8 mouse cellular contexts compared by ENCODE assay signal in the genomic region with DNA sequence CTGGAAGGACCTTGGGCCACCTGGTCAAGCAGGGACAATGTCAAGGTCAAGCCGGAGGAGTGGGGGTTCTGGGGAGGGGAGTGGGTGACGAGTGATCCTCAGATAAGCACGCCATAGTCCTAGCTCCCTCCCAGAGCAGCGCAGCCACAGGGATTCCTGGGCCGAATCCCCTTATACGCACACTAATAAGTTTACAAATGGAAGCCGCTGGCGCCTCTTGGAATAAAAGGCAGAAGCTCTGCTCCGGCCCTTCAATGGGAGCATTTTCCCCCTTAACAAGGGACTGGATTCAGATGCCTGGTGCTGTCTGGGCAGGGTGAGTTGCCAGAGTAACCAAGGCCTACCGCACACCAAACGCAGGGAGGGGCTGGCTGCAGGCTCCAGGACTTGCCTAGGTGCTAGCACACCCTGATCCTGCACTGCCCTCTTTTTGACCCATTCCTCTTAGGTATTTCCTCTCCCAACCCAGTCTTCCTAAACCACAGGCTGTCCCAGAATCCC. TPM values are rescaled to one million over a fixed set of nuclear protein-coding genes. Genes with fewer than 3 reads are reported as not detected.
DNase-seq lines count a peak whose midpoint lies in the region; ATAC-seq and TF ChIP-seq lines count a peak whose summit lies in the region.

No protein-coding gene starts in this region.

- H3K9ac ChIP-seq in kidney, embryonic 14.5 days (ENCODE audit: low read depth, low read length), result peak overlapping the region; percentile 44
- peak overlapping the region; percentile 67 for H3K9ac ChIP-seq in forebrain, embryonic 13.5 days
- H3K9ac ChIP-seq in liver, embryonic 12.5 days, result no peak overlapping the region
- peak overlapping the region; percentile 68; the same call in 1 of the 2 replicates for H3K9ac ChIP-seq in stomach, embryonic 16.5 days (ENCODE audit: low read length)
- no peak overlapping the region for H3K9ac ChIP-seq in heart, adult 2 months (ENCODE audit: low read depth, low read length)

- H3K36me3 ChIP-seq in kidney, embryonic 14.5 days (ENCODE audit: control insufficient read depth, insufficient read depth, low read length), result no peaks in the 10 kb centered on the region
- H3K36me3 ChIP-seq in forebrain, embryonic 13.5 days (ENCODE audit: poor library complexity, severe bottlenecking), result no peaks in the 10 kb centered on the region
- H3K36me3 ChIP-seq in liver, embryonic 12.5 days, result no peaks in the 10 kb centered on the region
- no peaks in the 10 kb centered on the region for H3K36me3 ChIP-seq in stomach, embryonic 16.5 days (ENCODE audit: control insufficient read depth, insufficient read depth, low read length)
- no peaks in the 10 kb centered on the region for H3K36me3 ChIP-seq in heart, adult 2 months (ENCODE audit: control insufficient read depth, insufficient read depth, low read length)

- peak overlapping the region; percentile 46 for H3K4me3 ChIP-seq in kidney, embryonic 14.5 days (ENCODE audit: low read length)
- peak overlapping the region; percentile 51 for H3K4me3 ChIP-seq in forebrain, embryonic 13.5 days
- peak overlapping the region; percentile 48; the same call in 1 of the 2 replicates for H3K4me3 ChIP-seq in liver, embryonic 12.5 days
- H3K4me3 ChIP-seq in stomach, embryonic 16.5 days (replicated peaks; ENCODE audit: low read length), result peak overlapping the region; percentile 50
- H3K4me3 ChIP-seq in heart, adult 2 months, result no peak overlapping the region; the same call in 1 of the 2 replicates

- no peaks in the 10 kb centered on the region for H3K9me3 ChIP-seq in kidney, embryonic 14.5 days (ENCODE audit: control insufficient read depth, low read length)
- no peaks in the 10 kb centered on the region for H3K9me3 ChIP-seq in forebrain, embryonic 13.5 days (replicated peaks)
- no peaks in the 10 kb centered on the region for H3K9me3 ChIP-seq in liver, embryonic 12.5 days (replicated peaks)
- H3K9me3 ChIP-seq in stomach, embryonic 16.5 days (replicated peaks; ENCODE audit: control insufficient read depth, low read length), result no peaks in the 10 kb centered on the region

- intact Hi-C loops in heart, adult 2 months (cut with DNase I), result no loop called here

- WGBS in kidney, embryonic 14.5 days, result 6% methylated on average over 11 of the region's 11 CpGs
- 2% methylated on average over 11 of the region's 11 CpGs for WGBS in forebrain, embryonic 13.5 days
- WGBS in liver, embryonic 12.5 days (ENCODE audit: insufficient replicate concordance), result 15% methylated on average over 11 of the region's 11 CpGs
- WGBS in stomach, embryonic 16.5 days, result 9% methylated on average over 11 of the region's 11 CpGs
- WGBS in heart, adult 2 months, result 35% methylated on average over 11 of the region's 11 CpGs

- TF ChIP-seq POLR2A in brain, embryonic 14.5 days (IDR thresholded peaks at IDR 0.05; ENCODE audit: borderline replicate concordance, extremely low read depth, insufficient read depth, insufficient read length, poor library complexity, severe bottlenecking), result no peak
- no peak for TF ChIP-seq POLR2A in heart, adult 2 months (IDR thresholded peaks at IDR 0.05; ENCODE audit: insufficient read depth, low read depth, low read length)

- no peaks in the 10 kb centered on the region for H3K79me2 ChIP-seq in heart, adult 2 months (replicated peaks; ENCODE audit: control insufficient read depth, insufficient read depth, low read length)

- no peaks in the 10 kb centered on the region; the same call in 1 of the 2 replicates for H3K27me3 ChIP-seq in kidney, embryonic 14.5 days (ENCODE audit: control insufficient read depth, insufficient read depth, low read length)
- peaks cover 23% of the 10 kb centered on the region for H3K27me3 ChIP-seq in forebrain, embryonic 13.5 days
- H3K27me3 ChIP-seq in liver, embryonic 12.5 days (replicated peaks), result peaks cover 55% of the 10 kb centered on the region
- H3K27me3 ChIP-seq in stomach, embryonic 16.5 days (ENCODE audit: control insufficient read depth, insufficient read depth, low read length), result no peaks in the 10 kb centered on the region
- peaks cover 9% of the 10 kb centered on the region for H3K27me3 ChIP-seq in heart, adult 2 months (ENCODE audit: control insufficient read depth, insufficient read depth, low read length)

- peak overlapping the region; percentile 97 for H3K4me2 ChIP-seq in kidney, embryonic 14.5 days (replicated peaks; ENCODE audit: low read depth, low read length)
- peak overlapping the region; percentile 97 for H3K4me2 ChIP-seq in forebrain, embryonic 13.5 days
- H3K4me2 ChIP-seq in liver, embryonic 12.5 days, result peak overlapping the region; percentile 65
- peak overlapping the region; percentile 93 for H3K4me2 ChIP-seq in stomach, embryonic 16.5 days (ENCODE audit: low read depth, low read length)

- TF ChIP-seq EP300 in heart, adult 2 months (IDR thresholded peaks at IDR 0.05; ENCODE audit: insufficient read depth, low read depth, low read length), result no peak

- DNase-seq in kidney, adult 18-20 months, result no peak
- peak; percentile 81 for DNase-seq in brain, embryonic 14.5 days (ENCODE audit: low read depth)
- DNase-seq in kidney, postnatal 25 days, result no peak
- no peak for DNase-seq in heart, adult 2 months

- H3K27ac ChIP-seq in kidney, embryonic 14.5 days (ENCODE audit: low read depth, low read length), result no peak overlapping the region
- H3K27ac ChIP-seq in forebrain, embryonic 13.5 days, result 0 out of 2 replicates have a peak overlapping the region, but pooled peaks have one; percentile 31
- no peak overlapping the region for H3K27ac ChIP-seq in liver, embryonic 12.5 days
- H3K27ac ChIP-seq in stomach, embryonic 16.5 days (ENCODE audit: low read length), result no peak overlapping the region
- no peak overlapping the region for H3K27ac ChIP-seq in heart, adult 2 months

- ATAC-seq in kidney, embryonic 14.5 days (ENCODE audit: low FRiP score, low TSS enrichment), result no peak
- ATAC-seq in forebrain, embryonic 13.5 days, result peak; percentile 57
- ATAC-seq in liver, embryonic 12.5 days, result no peak
- peak; percentile 47; the same call in 1 of the 2 replicates for ATAC-seq in stomach, embryonic 16.5 days (ENCODE audit: insufficient read depth, low FRiP score)

- peaks cover 24% of the 10 kb centered on the region for H3K4me1 ChIP-seq in kidney, embryonic 14.5 days (ENCODE audit: control insufficient read depth, insufficient read depth, low read length)
- peaks cover 30% of the 10 kb centered on the region for H3K4me1 ChIP-seq in forebrain, embryonic 13.5 days
- peaks cover 23% of the 10 kb centered on the region; the same call in 1 of the 2 replicates for H3K4me1 ChIP-seq in liver, embryonic 12.5 days
- H3K4me1 ChIP-seq in stomach, embryonic 16.5 days (ENCODE audit: control insufficient read depth, insufficient read depth, low read length), result peaks cover 20% of the 10 kb centered on the region
- H3K4me1 ChIP-seq in heart, adult 2 months (ENCODE audit: control insufficient read depth, insufficient read depth, low read length), result no peaks in the 10 kb centered on the region

- TF ChIP-seq CTCF in brain, embryonic 14.5 days (IDR thresholded peaks at IDR 0.05; ENCODE audit: borderline replicate concordance, extremely low read depth, insufficient read depth, insufficient read length), result no peak
- no peak for TF ChIP-seq CTCF in heart, adult 2 months (IDR thresholded peaks at IDR 0.05)

RNA-seq across cellular contexts. Expression of a gene that starts 46.2 kb away (rescaled TPM):
- 1.9 and 2.0 TPM in 2 replicates for polyA plus RNA-seq in kidney, embryonic 14.5 days (2014; fragmentation: Nextera tagmentation; extraction: Ambion mirVana)
- polyA plus RNA-seq in brain, embryonic 14.5 days (2012; rRNA removed), result 4.2 and 9.8 TPM in 2 replicates
- 2.4 and 2.6 TPM in 2 replicates for polyA plus RNA-seq in forebrain, embryonic 13.5 days (2015; fragmentation: Nextera tagmentation; extraction: Ambion mirVana)
- 2.2 and 2.4 TPM in 2 replicates for polyA plus RNA-seq in liver, embryonic 12.5 days (2016; fragmentation: Nextera tagmentation; extraction: Ambion mirVana)
- 0.57 and 0.75 TPM in 2 replicates for polyA plus RNA-seq in stomach, embryonic 16.5 days (2015; fragmentation: Nextera tagmentation; extraction: Ambion mirVana)
- under 1 TPM in 1 of 2 experiments, not detected in 1; 0.09 TPM for total RNA-seq in heart, adult 2 months (2021)
- 0.02 and 0.09 TPM in 2 replicates for polyA plus RNA-seq in heart, adult 2 months (2012; rRNA removed)

Comparison
In these comparisons a context has a peak if more than half of its experiments do, and no peak if none do; other contexts are left out.
1. ATAC-seq: peak in forebrain, embryonic 13.5 days (single experiment) and stomach, embryonic 16.5 days (single experiment); none in kidney, embryonic 14.5 days (single experiment) and liver, embryonic 12.5 days (single experiment).
2. H3K9ac ChIP-seq: peak in kidney, embryonic 14.5 days (single experiment), forebrain, embryonic 13.5 days (single experiment) and stomach, embryonic 16.5 days (single experiment); none in liver, embryonic 12.5 days (single experiment) and heart, adult 2 months (single experiment).
3. Peak in every context shown above with its lines, with median percentiles within 50 percentile points of each other: H3K4me2 ChIP-seq.